Mouse (Mus musculus): ENCODE results near the gene Stfa3. TPM values are rescaled to one million over a fixed set of nuclear protein-coding genes. Genes with fewer than 3 reads are reported as not detected.
"Not testable (repeated sequence)": the region's sequence is repeated elsewhere in the genome, so short reads cannot be mapped to it uniquely, and the experiment has no call there.

Gene Stfa3
- polyA plus RNA-seq, 1 experiment from 2014 or later = not detected

DNA sequence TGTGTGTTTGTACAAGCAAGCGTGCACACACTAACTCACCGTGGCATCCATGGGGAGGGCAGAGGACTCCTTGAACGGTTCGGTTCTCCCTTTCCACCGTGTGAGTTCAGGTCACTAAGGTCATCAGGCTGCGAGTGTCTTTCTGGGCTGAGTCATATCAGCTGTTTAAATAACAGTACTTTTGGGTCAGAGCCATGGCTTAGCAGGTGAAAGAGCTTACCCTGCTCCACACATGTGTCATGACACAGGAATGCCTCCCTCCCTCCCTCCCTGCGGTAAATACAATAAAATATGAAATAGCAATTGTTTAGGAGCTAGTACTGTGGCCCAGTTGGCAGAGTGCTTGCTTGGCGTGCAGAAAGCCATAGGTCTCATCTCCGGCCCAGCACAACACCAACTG is 14.2 kb upstream of the Stfa3 start:
- Histone ChIP-seq H3K9ac (no peak overlapping the region), H3K27ac (no peak overlapping the region), H3K9me3 (ENCODE audit: control insufficient read depth, low read length) (no peaks in the 10 kb centered on the region), H3K4me1 (replicated peaks; ENCODE audit: control insufficient read depth, insufficient read depth, low read length) (no peaks in the 10 kb centered on the region), H3K36me3 (replicated peaks; ENCODE audit: control insufficient read depth, insufficient read depth) (no peaks in the 10 kb centered on the region), H3K27me3 (ENCODE audit: control insufficient read depth, insufficient read depth, low read length) (no peaks in the 10 kb centered on the region), H3K4me2 (replicated peaks) (no peak overlapping the region), H3K4me3 (replicated peaks; ENCODE audit: low read length) (no peak overlapping the region)
- DNase-seq (ENCODE audit: low spot score) (no peak), ATAC-seq (ENCODE audit: low FRiP score) (no peak)
- 88% methylated on average over 9 of the region's 9 CpGs for WGBS

DNA sequence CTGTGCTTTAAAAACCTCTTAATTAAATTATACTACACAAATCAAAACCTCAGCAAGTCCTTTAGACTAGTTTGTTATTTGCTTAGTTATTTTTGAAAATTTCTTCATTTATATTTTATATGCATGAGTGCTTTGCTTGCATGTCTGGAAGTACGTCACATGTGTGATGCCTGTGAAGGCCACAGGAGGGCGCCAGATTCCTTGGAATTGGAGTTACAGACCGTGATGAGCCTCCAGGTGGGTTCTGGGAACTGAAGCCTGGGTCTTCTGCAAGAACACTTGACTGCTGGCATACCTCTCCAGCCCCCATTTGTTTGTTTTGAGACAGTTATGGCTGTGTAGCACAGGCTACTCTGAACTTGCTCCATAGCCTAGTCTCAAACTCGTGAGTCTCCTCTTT is 13.7 kb upstream of the Stfa3 start:
- no peak overlapping the region for H3K4me3 ChIP-seq (replicated peaks; ENCODE audit: low read length)
- WGBS = 68% methylated on average over 4 of the region's 4 CpGs
- DNase-seq (ENCODE audit: low spot score) = no peak
- no peaks in the 10 kb centered on the region for H3K36me3 ChIP-seq (replicated peaks; ENCODE audit: control insufficient read depth, insufficient read depth)
- no peaks in the 10 kb centered on the region for H3K4me1 ChIP-seq (replicated peaks; ENCODE audit: control insufficient read depth, insufficient read depth, low read length)
- ATAC-seq (ENCODE audit: low FRiP score) = no peak
- H3K4me2 ChIP-seq (replicated peaks) = no peak overlapping the region
- no peak overlapping the region for H3K9ac ChIP-seq
- no peaks in the 10 kb centered on the region for H3K9me3 ChIP-seq (ENCODE audit: control insufficient read depth, low read length)
- no peak overlapping the region for H3K27ac ChIP-seq
- no peaks in the 10 kb centered on the region for H3K27me3 ChIP-seq (ENCODE audit: control insufficient read depth, insufficient read depth, low read length)

GRCm38 (mm10) chr16:36467936-36468335 is 12.7 kb upstream of the Stfa3 start:
- no peak for ATAC-seq (ENCODE audit: low FRiP score)
- H3K4me3 ChIP-seq (replicated peaks; ENCODE audit: low read length) = no peak overlapping the region
- DNase-seq (ENCODE audit: low spot score) = no peak
- no peaks in the 10 kb centered on the region for H3K9me3 ChIP-seq (ENCODE audit: control insufficient read depth, low read length)
- H3K9ac ChIP-seq = no peak overlapping the region
- no peaks in the 10 kb centered on the region for H3K27me3 ChIP-seq (ENCODE audit: control insufficient read depth, insufficient read depth, low read length)
- no peaks in the 10 kb centered on the region for H3K36me3 ChIP-seq (replicated peaks; ENCODE audit: control insufficient read depth, insufficient read depth)
- no peak overlapping the region for H3K4me2 ChIP-seq (replicated peaks)
- H3K27ac ChIP-seq = no peak overlapping the region
- no peaks in the 10 kb centered on the region for H3K4me1 ChIP-seq (replicated peaks; ENCODE audit: control insufficient read depth, insufficient read depth, low read length)
- WGBS = 92% methylated on average over 2 of the region's 2 CpGs

- Histone ChIP-seq H3K4me1 (replicated peaks; ENCODE audit: control insufficient read depth, insufficient read depth, low read length) (no peaks in the 10 kb centered on the region), H3K27me3 (ENCODE audit: control insufficient read depth, insufficient read depth, low read length) (no peaks in the 10 kb centered on the region), H3K9me3 (ENCODE audit: control insufficient read depth, low read length) (no peaks in the 10 kb centered on the region), H3K4me3 (replicated peaks; ENCODE audit: low read length) (no peak overlapping the region), H3K27ac (no peak overlapping the region), H3K36me3 (replicated peaks; ENCODE audit: control insufficient read depth, insufficient read depth) (no peaks in the 10 kb centered on the region), H3K9ac (no peak overlapping the region), H3K4me2 (replicated peaks) (no peak overlapping the region)
- DNase-seq (ENCODE audit: low spot score) (no peak), ATAC-seq (ENCODE audit: low FRiP score) (no peak)
- 87% methylated on average over 3 of the region's 3 CpGs for WGBS
These were observed 10.2 kb upstream of the Stfa3 start for GRCm38 (mm10) chr16:36465436-36465835.

- Histone ChIP-seq H3K36me3 (replicated peaks; ENCODE audit: control insufficient read depth, insufficient read depth) (no peaks in the 10 kb centered on the region), H3K9ac (no peak overlapping the region), H3K9me3 (ENCODE audit: control insufficient read depth, low read length) (no peaks in the 10 kb centered on the region), H3K4me2 (replicated peaks) (no peak overlapping the region), H3K27ac (no peak overlapping the region), H3K4me1 (replicated peaks; ENCODE audit: control insufficient read depth, insufficient read depth, low read length) (no peaks in the 10 kb centered on the region), H3K27me3 (ENCODE audit: control insufficient read depth, insufficient read depth, low read length) (no peaks in the 10 kb centered on the region), H3K4me3 (replicated peaks; ENCODE audit: low read length) (no peak overlapping the region)
- ATAC-seq (ENCODE audit: low FRiP score) = no peak
- no peak for DNase-seq (ENCODE audit: low spot score)
- WGBS = 91% methylated on average over 4 of the region's 4 CpGs
These were observed 8.9 kb upstream of the Stfa3 start for GRCm38 (mm10) chr16:36464076-36464475.

DNA sequence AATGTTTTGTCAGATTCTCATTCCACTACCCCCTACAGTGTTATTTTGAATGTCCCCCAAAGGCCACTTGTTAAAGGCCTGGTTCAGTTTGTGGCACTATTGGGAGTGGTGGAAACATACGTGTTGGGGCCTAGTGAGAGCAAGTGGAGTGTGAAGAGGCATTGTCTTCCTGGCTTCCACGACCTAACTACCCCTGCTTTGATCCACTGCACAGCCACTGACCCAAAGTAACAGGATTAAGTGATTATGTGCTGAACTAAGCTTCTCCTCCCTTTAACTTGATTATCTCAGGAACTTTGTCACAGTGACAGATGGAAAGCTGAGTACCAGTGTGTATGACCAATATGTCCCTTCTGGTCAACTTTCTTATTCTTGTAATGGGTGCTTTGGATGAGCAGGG is 5.2 kb upstream of the Stfa3 start:
- Histone ChIP-seq H3K4me3 (replicated peaks; ENCODE audit: low read length) (no peak overlapping the region), H3K4me2 (replicated peaks) (no peak overlapping the region), H3K27ac (no peak overlapping the region), H3K9ac (no peak overlapping the region), H3K36me3 (replicated peaks; ENCODE audit: control insufficient read depth, insufficient read depth) (no peaks in the 10 kb centered on the region), H3K27me3 (ENCODE audit: control insufficient read depth, insufficient read depth, low read length) (no peaks in the 10 kb centered on the region), H3K4me1 (replicated peaks; ENCODE audit: control insufficient read depth, insufficient read depth, low read length) (no peaks in the 10 kb centered on the region), H3K9me3 (ENCODE audit: control insufficient read depth, low read length) (no peaks in the 10 kb centered on the region)
- ATAC-seq (ENCODE audit: low FRiP score) = no peak
- 11% methylated on average over 2 of the region's 2 CpGs for WGBS
- DNase-seq (ENCODE audit: low spot score) = no peak

DNA sequence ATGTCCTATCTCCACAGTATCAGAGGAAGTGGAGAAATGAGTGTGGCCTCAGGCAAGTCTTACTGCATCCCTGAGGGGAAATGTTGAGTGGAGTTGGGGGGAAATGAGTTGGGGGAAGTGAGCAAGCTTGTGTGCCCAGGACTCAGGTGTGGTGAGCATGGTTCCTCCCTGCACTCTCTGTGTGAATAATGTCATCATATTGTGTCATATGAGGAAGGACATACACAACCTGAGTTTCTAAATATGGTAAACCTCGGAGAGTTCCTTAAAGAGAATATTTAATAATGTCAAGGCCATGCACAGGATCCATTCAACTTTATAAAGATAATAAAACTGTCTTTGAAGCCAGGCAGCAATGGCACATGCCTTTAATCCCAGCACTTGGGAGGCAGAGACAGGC is 34.2 kb downstream of the Stfa3 start:
- H3K4me3 ChIP-seq (replicated peaks; ENCODE audit: low read length); ATAC-seq (ENCODE audit: low FRiP score); H3K27me3 ChIP-seq (ENCODE audit: control insufficient read depth, insufficient read depth, low read length); DNase-seq (ENCODE audit: low spot score); H3K9ac ChIP-seq; H3K4me2 ChIP-seq (replicated peaks); H3K36me3 ChIP-seq (replicated peaks; ENCODE audit: control insufficient read depth, insufficient read depth); H3K4me1 ChIP-seq (replicated peaks; ENCODE audit: control insufficient read depth, insufficient read depth, low read length); H3K27ac ChIP-seq; H3K9me3 ChIP-seq (ENCODE audit: control insufficient read depth, low read length): not testable (repeated sequence)
- 84% methylated on average over 1 of the region's 1 CpGs for WGBS

- Histone ChIP-seq H3K27ac (no peak within 1 kb of the TSS), H3K9ac (no peak within 1 kb of the TSS), H3K4me3 (replicated peaks; ENCODE audit: low read length) (no peak within 1 kb of the TSS), H3K4me1 (replicated peaks; ENCODE audit: control insufficient read depth, insufficient read depth, low read length) (no peaks in the 10 kb centered on the region), H3K27me3 (ENCODE audit: control insufficient read depth, insufficient read depth, low read length) (no peaks in the 10 kb centered on the region), H3K36me3 (replicated peaks; ENCODE audit: control insufficient read depth, insufficient read depth) (no peaks in the 10 kb centered on the region), H3K9me3 (ENCODE audit: control insufficient read depth, low read length) (no peaks in the 10 kb centered on the region), H3K4me2 (replicated peaks) (no peak within 1 kb of the TSS)
- DNase-seq (ENCODE audit: low spot score) = no peak
- no peak for ATAC-seq (ENCODE audit: low FRiP score)
These were observed 46.8 kb downstream of the Stfa3 start, which contains the start of gene Stfa2 for GRCm38 (mm10) chr16:36408357-36408756. Gene Stfa2 (minus strand): TSS chr16:36408457.

Other genes starting within 250 kb of the Stfa3 start
- not detected in 2 replicates for gene Gm5416, start 245.0 kb downstream of the Stfa3 start, polyA plus RNA-seq (2014; fragmentation: Nextera tagmentation; extraction: Ambion mirVana)
- not detected in 2 replicates for gene 2010005H15Rik, start 233.9 kb downstream of the Stfa3 start, polyA plus RNA-seq (2014; fragmentation: Nextera tagmentation; extraction: Ambion mirVana)
- 1.7 and 3.1 TPM in 2 replicates for gene Stfa1, start 178.4 kb downstream of the Stfa3 start, polyA plus RNA-seq (2014; fragmentation: Nextera tagmentation; extraction: Ambion mirVana)
- not detected in 2 replicates for gene BC117090, start 121.1 kb downstream of the Stfa3 start, polyA plus RNA-seq (2014; fragmentation: Nextera tagmentation; extraction: Ambion mirVana)
- gene BC100530, start 87.6 kb downstream of the Stfa3 start, polyA plus RNA-seq (2014; fragmentation: Nextera tagmentation; extraction: Ambion mirVana) = 1.7 and 2.4 TPM in 2 replicates
- not detected in 2 replicates for gene Stfa2, start 46.9 kb downstream of the Stfa3 start, polyA plus RNA-seq (2014; fragmentation: Nextera tagmentation; extraction: Ambion mirVana)
- gene Casr, start 106.7 kb upstream of the Stfa3 start, polyA plus RNA-seq (2014; fragmentation: Nextera tagmentation; extraction: Ambion mirVana) = 0.07 and 0.08 TPM in 2 replicates
- gene Cd86, start 210.7 kb upstream of the Stfa3 start, polyA plus RNA-seq (2014; fragmentation: Nextera tagmentation; extraction: Ambion mirVana) = 2.0 and 3.1 TPM in 2 replicates
- 0.19 and 0.48 TPM in 2 replicates for gene Ildr1, start 238.6 kb upstream of the Stfa3 start, polyA plus RNA-seq (2014; fragmentation: Nextera tagmentation; extraction: Ambion mirVana)

Measured in hindbrain, embryonic 14.5 days (tissue).